Mouse (Mus musculus): ENCODE results near the gene Ppp1r2. TPM values are rescaled to one million over a fixed set of nuclear protein-coding genes. Genes with fewer than 3 reads are reported as not detected.

The Ppp1r2 gene
- polyA plus RNA-seq (2014; fragmentation: Illumina TruSeq; extraction: RNeasy Lipid Tissue Mini Kit (QIAGEN cat#74804); ENCODE audit: low read depth, low replicate concordance): 201 TPM

DNA sequence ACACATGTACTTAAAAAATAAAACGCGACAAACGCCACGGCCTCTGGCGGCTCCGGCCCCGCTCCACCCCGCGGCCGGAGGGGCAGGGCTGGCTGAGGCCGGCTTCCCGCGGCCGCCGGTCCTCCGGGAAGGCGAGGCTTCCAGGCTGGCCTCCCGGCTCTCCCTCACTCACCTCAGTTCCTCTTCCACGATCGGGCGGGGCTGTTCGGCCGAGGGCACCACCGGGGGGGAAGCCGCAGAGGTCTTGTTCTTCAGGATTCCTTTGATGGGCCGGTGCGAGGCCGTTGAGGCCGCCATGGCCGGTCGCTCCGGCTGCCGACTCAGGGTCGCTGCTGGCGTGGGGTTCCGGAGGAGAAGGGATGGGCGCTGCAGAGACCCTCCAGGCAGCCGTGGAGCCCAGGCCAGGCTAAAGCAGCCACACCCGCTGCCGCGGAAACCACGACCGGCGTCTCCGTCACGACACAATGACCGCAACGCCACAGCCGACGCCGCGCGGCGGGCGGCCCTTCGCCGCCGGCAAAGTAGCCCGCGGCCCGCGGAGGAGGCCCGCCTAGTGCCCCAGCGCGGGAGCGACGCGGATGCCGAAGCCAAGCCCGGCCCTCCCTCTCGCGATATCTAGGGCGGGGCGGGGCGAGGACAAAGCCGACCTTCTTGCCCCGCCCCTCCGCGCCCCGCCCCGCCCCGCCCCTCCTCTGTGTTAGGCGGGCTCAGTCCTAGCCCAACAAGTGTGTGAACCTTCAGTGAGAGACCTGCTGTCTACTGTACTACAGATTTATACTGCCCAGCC lies at the start of gene Ppp1r2:
Ppp1r2 (minus strand) TSS at position 604 of the 787 bp plus-strand sequence.

DNA sequence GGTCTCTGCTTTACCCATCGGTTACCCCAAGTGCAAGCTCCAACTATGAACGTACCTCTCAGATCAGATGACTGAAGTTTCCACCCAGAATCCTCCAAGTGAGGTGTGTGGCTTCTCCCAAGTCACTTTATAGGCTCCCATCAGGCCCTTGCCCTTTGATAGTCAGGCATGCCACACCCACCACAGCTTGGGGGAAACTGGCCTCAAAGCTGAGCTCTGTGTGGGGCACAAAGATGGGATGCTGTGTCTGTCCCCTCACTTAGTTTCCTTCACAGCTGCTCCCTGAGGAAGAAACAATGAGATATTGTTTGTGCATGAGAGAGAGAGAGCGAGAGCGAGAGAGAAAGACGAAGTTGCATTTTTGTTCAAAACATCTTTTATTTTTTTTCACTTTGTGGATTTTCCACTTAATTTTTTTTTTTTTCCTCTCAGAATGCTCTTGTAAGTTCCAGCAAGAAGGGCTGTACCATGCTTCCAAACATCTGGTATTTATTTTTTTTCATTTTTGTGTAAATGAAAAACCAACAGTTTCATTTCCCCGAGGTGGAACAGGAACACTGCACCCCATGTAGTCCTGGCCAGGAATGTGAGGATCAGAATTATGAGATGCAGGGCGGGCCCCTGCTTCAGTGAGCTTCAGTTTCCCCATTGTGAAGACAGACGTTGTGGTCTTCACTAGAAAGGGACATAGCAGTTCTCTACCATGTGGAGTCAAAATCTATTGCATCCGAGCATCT lies 39.6 kb upstream of the Ppp1r2 start, which contains the start of gene Apod:
Apod (minus strand) TSS at position 312 of the 737 bp plus-strand sequence.

Other genes starting within 250 kb of the Ppp1r2 start
- gene Xxylt1, start 193.8 kb downstream of the Ppp1r2 start, polyA plus RNA-seq (2014; fragmentation: Illumina TruSeq; extraction: RNeasy Lipid Tissue Mini Kit (QIAGEN cat#74804); ENCODE audit: low read depth, low replicate concordance): 13.5 TPM
- 36.8 TPM for gene Acap2, start 74.0 kb downstream of the Ppp1r2 start, polyA plus RNA-seq (2014; fragmentation: Illumina TruSeq; extraction: RNeasy Lipid Tissue Mini Kit (QIAGEN cat#74804); ENCODE audit: low read depth, low replicate concordance)
- 1.0 TPM for gene Apod, start 39.5 kb upstream of the Ppp1r2 start, polyA plus RNA-seq (2014; fragmentation: Illumina TruSeq; extraction: RNeasy Lipid Tissue Mini Kit (QIAGEN cat#74804); ENCODE audit: low read depth, low replicate concordance)
- 30.0 TPM for gene Bdh1, start 147.0 kb upstream of the Ppp1r2 start, polyA plus RNA-seq (2014; fragmentation: Illumina TruSeq; extraction: RNeasy Lipid Tissue Mini Kit (QIAGEN cat#74804); ENCODE audit: low read depth, low replicate concordance)

Measured in kidney, adult 10 weeks (tissue).